Mouse (Mus musculus) cerebellum, adult 11 months (tissue): ENCODE results near the gene Guca2b.
"Not testable (repeated sequence)": the region's sequence is repeated elsewhere in the genome, so short reads cannot be mapped to it uniquely, and the experiment has no call there.

Source experiments
- DNase-seq: peaks from one replicate; pipeline ENCODE4 v3.0.0; 2022

The Guca2b gene

GRCm38 (mm10) chr4:119642666-119643065, 16.1 kb downstream of the Guca2b start:
- no peak for DNase-seq

GRCm38 (mm10) chr4:119638656-119639055, 20.1 kb downstream of the Guca2b start:
- no peak for DNase-seq

DNA sequence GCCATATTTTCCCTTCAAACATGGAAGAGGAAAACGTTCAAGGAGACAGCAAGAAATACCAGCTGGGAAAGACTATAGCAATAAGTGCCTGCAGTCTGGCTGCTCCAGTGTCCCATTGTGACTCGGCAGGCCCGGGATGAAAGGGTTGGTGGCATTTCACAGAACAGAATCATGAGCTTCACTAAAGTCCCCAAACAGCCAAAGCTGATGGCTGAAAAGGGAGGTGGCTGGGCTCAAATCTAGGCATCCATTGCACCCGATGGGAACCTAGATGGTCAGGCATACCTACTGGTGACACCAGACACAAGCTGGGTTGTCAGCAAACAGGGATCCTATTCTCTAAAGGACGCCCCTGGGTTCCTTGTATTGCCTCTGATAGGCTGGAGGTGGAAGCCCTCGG, 20.8 kb downstream of the Guca2b start:
- DNase-seq: no peak

DNA sequence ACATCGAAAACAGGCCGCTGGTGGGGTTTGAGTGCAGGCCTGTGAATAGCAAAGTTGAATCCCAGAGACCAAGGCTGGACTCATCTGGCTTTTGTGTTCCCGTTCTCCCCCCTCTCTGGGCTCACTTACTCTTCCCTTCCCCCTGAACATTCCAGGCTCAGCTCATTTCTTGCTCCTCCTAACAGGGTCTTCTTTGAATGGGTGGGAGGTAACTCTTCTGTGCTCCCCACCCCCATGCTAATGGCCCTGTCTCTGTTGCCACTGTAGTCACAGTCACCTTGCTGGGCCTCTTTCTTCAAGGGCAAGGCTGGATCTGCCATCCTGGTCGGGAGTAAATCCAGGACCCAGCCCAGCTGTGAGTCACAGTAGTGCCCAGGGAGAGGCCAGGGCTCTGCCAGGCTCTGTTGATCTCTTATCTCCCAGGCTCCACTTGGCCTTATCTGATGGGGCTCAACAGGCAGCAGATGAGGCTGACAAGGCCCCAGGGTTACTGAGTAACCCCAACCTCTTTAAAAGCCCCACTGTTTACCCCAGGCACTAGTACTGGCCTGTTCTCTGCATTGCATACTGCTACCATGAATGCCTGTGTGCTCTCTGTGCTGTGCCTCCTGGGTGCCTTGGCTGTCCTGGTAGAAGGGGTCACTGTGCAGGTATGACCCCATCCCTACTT, 21.4 kb downstream of the Guca2b start, which contains the start of gene Guca2a:
Gene Guca2a (plus strand): TSS at position 529 of the 670 bp plus-strand sequence.
- DNase-seq: no peak

GRCm38 (mm10) chr4:119636731-119637130, 22.0 kb downstream of the Guca2b start:
- DNase-seq: no peak

DNA sequence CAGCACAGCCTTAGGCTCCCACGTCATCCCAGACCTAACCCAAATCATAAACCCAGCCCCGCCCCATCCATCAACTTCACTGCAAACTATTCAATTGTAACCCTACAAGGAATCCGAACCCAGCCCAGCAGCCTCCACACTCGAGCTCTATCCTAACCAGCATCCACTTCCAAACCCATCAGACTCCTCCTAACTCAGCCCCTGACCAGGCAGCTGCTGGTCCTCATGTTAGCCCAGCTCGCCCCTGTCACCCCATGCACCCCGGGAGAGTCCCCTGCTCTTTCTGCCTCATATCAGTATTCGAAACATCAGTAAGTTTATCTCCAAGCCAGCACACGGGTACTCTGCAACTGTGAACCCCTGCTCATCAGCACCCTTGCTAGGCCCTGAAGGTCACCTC, 23.1 kb downstream of the Guca2b start:
- DNase-seq: no peak

GRCm38 (mm10) chr4:119634908-119635660, 23.7 kb downstream of the Guca2b start:
- no peak for DNase-seq

DNA sequence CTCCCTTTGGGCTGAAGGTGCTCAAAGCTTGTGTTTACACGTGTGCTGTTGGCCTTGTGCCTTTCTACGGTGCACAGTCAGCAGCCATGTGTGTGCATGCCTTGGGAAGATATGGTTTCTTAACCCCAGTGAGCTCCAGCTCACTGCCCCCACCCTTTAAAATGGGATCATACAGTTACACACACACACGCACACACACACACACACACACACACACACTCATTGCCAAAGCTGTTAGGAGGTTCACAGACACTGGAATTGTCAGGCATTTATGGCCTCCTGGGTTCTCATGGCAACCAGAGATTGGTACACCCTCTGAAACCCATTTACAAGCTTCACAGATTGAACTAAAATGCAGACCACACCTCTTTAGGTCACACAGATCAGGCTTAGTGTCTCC, 24.8 kb downstream of the Guca2b start:
- DNase-seq: no peak

DNA sequence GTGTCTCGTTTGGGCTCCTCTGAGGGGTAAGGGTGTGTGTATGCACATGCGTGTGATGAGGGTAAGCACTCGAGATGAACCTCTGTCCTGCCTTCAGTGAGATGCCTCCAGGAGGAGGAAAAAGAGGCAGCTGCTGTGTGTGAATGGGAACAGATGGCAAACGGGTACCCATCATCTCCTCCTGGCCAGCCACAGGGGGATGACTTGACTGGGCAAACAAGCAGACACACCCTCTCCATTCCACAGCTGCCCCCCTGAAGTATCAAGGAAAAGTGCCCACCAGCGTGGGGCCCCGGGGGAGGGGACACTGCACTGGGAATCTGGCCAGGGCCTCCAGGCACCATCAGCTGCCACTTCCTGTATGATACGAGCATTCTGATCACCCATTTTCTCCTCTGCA, 25.4 kb downstream of the Guca2b start:
- no peak for DNase-seq

- no peak for DNase-seq
Measured at GRCm38 (mm10) chr4:119632721-119633120, 26.0 kb downstream of the Guca2b start.

DNA sequence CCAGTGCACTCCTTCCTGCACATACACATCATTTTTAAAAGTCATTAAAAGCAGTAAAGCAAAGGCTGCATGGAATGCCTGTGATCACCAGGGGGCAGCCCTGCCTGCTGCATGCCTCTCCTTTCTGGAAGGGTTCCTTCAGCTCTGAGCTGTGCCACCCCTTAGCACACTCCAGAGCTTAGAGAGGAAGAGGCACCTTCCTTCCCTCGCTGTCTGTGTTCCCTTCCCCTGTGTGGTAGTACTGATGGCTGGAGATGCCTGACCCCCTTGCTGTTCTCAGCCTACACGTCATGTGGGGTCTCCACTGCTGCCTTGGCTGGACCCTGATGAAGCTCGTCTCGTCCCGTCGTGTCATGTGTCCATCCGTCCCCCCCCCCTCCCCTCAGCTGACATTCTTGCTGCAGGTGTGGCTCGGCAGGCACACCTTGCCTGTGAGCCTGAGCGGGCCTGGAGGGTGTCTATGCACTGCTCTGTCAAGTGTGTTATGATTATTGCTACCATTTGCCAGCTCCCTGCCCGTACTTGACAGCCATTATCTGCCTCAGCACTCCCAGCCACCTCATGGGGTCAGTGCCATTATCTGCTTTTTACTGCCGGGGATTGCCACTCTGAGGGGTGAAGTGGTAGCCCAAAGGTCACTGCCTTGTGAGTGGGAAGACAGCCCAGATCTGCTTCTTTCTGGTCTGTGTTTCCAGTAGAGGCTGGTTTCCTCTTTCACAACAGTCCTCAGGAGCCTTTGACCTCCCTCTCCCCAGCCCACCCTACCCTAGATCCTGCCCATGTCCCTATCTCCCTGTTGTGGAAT, 27.4 kb downstream of the Guca2b start:
- no peak for DNase-seq

- DNase-seq: not testable (repeated sequence)
Measured at GRCm38 (mm10) chr4:119628363-119628762, 30.4 kb downstream of the Guca2b start.

GRCm38 (mm10) chr4:119627317-119627716, 31.4 kb downstream of the Guca2b start:
- no peak for DNase-seq

DNA sequence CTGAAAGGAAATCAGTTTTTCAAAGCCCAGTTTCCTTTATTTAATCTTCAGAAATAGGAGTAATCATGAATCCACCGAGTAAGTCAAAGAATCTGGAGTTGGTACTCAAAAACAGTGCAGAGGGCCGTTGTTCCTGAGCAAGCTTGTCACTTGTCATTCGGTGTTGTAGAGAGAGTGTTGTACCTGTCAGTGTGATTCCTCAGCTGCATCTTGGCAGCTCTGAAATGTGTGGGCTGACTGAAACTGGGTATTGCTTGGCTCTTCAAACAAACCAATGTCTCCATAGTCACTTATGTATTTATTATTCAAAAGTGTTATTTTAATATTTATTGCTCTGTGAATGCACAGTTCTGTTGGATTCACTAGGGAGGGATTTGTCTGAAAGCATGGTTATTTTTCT, 31.9 kb downstream of the Guca2b start:
- no peak for DNase-seq

DNA sequence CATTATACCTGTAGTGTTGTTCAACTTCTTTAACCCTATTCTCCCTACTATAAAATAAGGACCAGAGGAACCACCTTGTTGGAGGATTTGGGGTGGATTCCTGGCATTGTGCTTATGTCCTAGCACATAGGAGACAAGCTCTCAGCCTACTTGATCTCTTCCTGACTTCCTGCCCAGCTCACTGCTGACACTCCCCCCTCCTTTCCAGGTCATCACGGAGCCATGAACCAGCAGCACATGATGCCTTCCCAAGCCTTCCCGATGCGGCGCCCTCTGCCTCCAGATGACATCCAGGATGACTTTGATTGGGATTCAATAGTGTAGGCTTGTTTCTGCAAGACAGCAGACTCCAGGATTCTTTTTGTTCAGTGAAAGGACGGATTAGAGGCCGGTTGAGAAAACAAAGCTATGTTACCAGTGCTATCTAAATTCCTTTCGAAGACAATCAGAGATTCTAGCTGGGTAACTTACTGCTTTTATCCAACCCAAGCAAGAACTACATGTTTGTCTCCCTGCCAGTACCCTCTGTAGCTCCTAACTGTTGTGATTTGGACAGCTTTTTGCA, 32.6 kb downstream of the Guca2b start:
- DNase-seq: no peak

DNA sequence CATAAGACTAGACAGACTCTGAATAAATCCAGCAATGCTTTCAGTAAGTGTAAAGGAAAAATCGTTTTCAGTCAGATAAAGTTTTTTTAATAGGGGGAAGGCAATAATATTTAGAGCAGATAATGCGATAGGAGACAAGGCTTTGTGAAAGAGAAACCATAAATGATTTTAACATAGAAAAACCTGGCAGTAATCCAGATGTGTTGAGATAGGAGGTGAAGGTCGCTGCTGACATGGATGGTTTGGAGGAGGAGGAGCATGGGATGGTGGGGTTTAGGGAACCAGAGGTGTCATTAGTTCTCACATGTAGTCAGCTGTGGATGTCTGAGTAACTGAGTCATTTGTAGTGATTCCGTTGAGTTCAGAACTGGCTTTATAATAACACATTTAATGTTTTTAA, 44.0 kb downstream of the Guca2b start:
- no peak for DNase-seq

- no peak for DNase-seq
Measured at GRCm38 (mm10) chr4:119614078-119614477, 44.7 kb downstream of the Guca2b start.

GRCm38 (mm10) chr4:119609488-119609887, 49.3 kb downstream of the Guca2b start:
- DNase-seq: no peak
